Mouse (Mus musculus) C2C12 (cell line): ENCODE data around the gene Slc25a39.

Source experiments
- CEBPB ChIP-seq: IDR thresholded peaks from one replicate; pipeline ENCODE4 v1.6.1; 2011; ENCODE audit warnings: low read depth, mild to moderate bottlenecking, control low read depth, moderate library complexity
- CTCF ChIP-seq: IDR thresholded peaks from one replicate; pipeline ENCODE4 v1.5.1; 2011; ENCODE audit not compliant: control insufficient read depth, insufficient read depth, insufficient read length
- FOSL1 ChIP-seq: IDR thresholded peaks from one replicate; pipeline ENCODE4 v1.8.0; 2011; ENCODE audit warnings: mild to moderate bottlenecking, low read length; ENCODE audit not compliant: poor library complexity, insufficient read depth, severe bottlenecking
- MAX ChIP-seq: IDR thresholded peaks from one replicate; pipeline ENCODE4 v1.6.1; 2011; ENCODE audit warnings: mild to moderate bottlenecking, control low read depth
- MYOD1 ChIP-seq: IDR thresholded peaks from one replicate; pipeline ENCODE4 v1.6.1; 2011; ENCODE audit warnings: low read depth; ENCODE audit not compliant: control insufficient read depth, insufficient read length
- MYOG ChIP-seq: IDR thresholded peaks from one replicate; pipeline ENCODE4 v1.6.1; 2011; ENCODE audit not compliant: control insufficient read depth, insufficient read length; ENCODE audit errors: extremely low read depth
- USF1 ChIP-seq: IDR thresholded peaks from one replicate; pipeline ENCODE4 v1.6.1; 2011; ENCODE audit warnings: low read depth, mild to moderate bottlenecking, control low read depth, moderate library complexity

DNA sequence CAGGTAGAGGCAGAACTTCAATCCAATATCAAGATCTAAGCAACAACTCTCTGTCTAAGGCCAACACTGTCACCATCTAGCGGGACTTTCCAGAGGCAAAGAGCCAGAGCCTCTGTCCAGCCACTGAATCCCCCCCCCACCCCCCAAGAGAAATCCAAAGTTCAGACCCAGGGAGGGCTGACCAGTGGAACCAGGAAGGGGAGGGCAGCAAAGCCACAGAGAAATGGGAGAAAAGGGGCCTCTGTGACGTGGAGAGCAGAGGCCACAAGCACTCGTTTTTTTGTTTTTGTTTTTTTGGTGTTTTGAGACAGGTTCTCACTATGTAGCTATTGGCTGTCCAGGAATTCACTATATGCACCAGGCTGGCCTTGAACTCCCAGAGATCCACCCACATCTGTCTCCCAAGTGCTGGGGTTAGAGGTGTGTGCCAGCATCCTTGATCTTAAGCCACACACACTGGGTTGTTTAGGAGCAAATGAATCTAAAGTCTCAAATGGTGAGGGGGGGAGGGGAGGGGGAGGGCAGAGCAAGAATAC, 2.1 kb upstream of the Slc25a39 start:
- TF ChIP-seq CTCF: no peak
- TF ChIP-seq FOSL1: no peak
- TF ChIP-seq MAX: no peak
- TF ChIP-seq USF1: no peak
- no peak for TF ChIP-seq CEBPB
- no peak for TF ChIP-seq MYOG
- TF ChIP-seq MYOD1: no peak
